Mouse (Mus musculus): ENCODE measurements around the gene Abcb8. TPM values are rescaled to one million over a fixed set of nuclear protein-coding genes. Genes with fewer than 3 reads are reported as not detected.
A peak's percentile ranks its signal among the peaks of the same experiment; 100 is the strongest.

Abcb8 gene
- total and polyA plus RNA-seq, 3 experiments = 76.9 to 124 TPM; not detected in 1

DNA sequence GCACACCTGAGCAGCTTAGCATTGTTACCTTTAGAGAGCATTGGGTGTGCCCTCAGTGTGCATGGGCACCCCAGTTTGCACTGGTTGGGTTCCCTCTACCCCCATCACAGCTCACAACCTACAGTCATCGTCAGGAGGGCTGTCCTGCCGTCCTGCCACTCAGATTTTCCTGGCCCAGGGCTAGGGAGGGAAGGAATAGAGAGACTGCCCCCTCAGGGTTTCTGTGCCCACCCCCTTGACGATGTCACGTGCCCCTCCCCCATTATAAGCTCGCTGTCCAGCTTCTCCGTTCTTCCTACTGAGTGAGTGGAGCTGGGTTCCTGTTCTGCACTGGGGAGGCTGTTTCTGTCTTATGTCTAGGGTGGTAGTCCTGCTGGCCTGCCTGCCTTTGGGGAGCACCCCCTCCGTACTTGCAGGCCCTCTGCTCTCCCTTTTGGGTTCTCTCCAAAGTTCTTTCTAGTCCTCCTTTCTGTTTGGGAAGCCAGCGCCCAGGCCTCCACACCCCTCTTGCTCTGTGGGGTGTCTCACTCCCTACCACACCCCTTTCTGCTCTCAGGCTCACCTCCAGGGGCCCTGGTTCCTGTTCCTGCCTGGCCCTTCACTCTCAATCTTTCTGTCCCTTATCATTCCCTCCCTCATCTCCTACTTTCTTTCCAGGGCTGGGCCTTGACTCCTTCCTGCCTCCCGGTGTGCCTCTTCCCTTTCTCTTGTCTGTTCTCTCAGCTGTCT is 33.3 kb downstream of the Abcb8 start:
- peaks cover 14% of the 10 kb centered on the region for H3K79me2 ChIP-seq (ENCODE audit: control insufficient read depth, insufficient read depth, low read length, poor library complexity)
- H3K9ac ChIP-seq (ENCODE audit: control insufficient read depth, low read depth, low read length, poor library complexity, severe bottlenecking) = peak overlapping the region; percentile 15
- peaks cover 2 to 17% of the 10 kb centered on the region in 2 experiments for H3K36me3 ChIP-seq (ENCODE audit: control insufficient read depth in 1 of 2, insufficient read depth in 2 of 2, low read length in 2 of 2)
- H3K9me3 ChIP-seq (replicated peaks; ENCODE audit: insufficient read depth, low read length) = no peaks in the 10 kb centered on the region
- H3K27ac ChIP-seq (ENCODE audit: control insufficient read depth, low read depth, low read length) = no peak overlapping the region
- TF ChIP-seq USF1 (IDR thresholded peaks at IDR 0.05; ENCODE audit: low read depth, low read length) (peak; percentile 84), MEF2A (IDR thresholded peaks at IDR 0.05; ENCODE audit: extremely low read depth, insufficient replicate concordance, low read depth, low read length, poor library complexity, severe bottlenecking) (no peak), KAT2A (conservative IDR thresholded peaks at IDR 0.05; ENCODE audit: low read depth, low read length) (no peak), HCFC1 (IDR thresholded peaks at IDR 0.05; ENCODE audit: low read depth, low read length) (0 out of 2 replicates have a peak, but pooled peaks have one; percentile 11), ZMIZ1 (IDR thresholded peaks at IDR 0.05; ENCODE audit: low read depth, low read length) (no peak), MAX (IDR thresholded peaks at IDR 0.05; ENCODE audit: low read length) (no peak), CHD2 (IDR thresholded peaks at IDR 0.05; ENCODE audit: low read length) (0 out of 2 replicates have a peak, but pooled peaks have one; percentile 13), RCOR1 (IDR thresholded peaks at IDR 0.05; ENCODE audit: low read depth, low read length) (peak; percentile 52), BHLHE40 (IDR thresholded peaks at IDR 0.05; ENCODE audit: borderline replicate concordance, low read depth, low read length) (peak; percentile 48; the same call in 1 of the 2 replicates), MAZ (IDR thresholded peaks at IDR 0.05; ENCODE audit: low read depth, low read length) (no peak; the same call in 1 of the 2 replicates), MXI1 (IDR thresholded peaks at IDR 0.05; ENCODE audit: low read depth, low read length) (peak; percentile 69)
- H3K27me3 ChIP-seq (ENCODE audit: control insufficient read depth in 1 of 2, insufficient read depth in 2 of 2, low read length in 2 of 2) = no peaks in the 10 kb centered on the region
- peak; percentile 72 for DNase-seq (ENCODE audit: low read depth, low spot score)
- peak overlapping the region; percentile 1 to 21; a peak in 1 of 4 replicates for H3K4me3 ChIP-seq (ENCODE audit: control insufficient read depth in 1 of 2, insufficient read depth in 1 of 2, low read depth in 2 of 2, low read length in 2 of 2)
- H3K4me1 ChIP-seq (ENCODE audit: control insufficient read depth in 1 of 2, insufficient read depth in 2 of 2, low read length in 2 of 2) = peaks cover 6 to 22% of the 10 kb centered on the region in 2 experiments

DNA sequence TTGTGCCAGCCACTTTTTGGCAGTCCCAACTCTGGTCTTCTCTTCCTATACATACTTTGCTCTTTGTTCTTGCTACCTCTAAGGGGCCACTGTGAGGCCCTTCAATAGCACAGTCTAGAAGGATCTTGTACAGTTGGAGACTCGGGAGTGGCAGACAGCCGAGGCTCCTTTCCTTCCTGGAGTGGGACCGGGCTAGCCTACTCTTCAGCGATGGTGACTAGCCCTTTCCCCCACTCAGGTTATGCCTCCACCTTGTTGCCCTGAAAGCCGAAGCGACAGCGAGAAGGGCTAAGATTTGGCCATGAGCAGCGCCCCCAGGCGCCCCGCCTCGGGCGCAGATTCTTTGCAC is 33.8 kb downstream of the Abcb8 start:
- no peak overlapping the region for H3K27ac ChIP-seq (ENCODE audit: control insufficient read depth, low read depth, low read length)
- DNase-seq (ENCODE audit: low read depth, low spot score) = no peak
- no peak overlapping the region for H3K4me3 ChIP-seq (ENCODE audit: control insufficient read depth in 1 of 2, insufficient read depth in 1 of 2, low read depth in 2 of 2, low read length in 2 of 2)
- no peak for TF ChIP-seq HCFC1 (IDR thresholded peaks at IDR 0.05; ENCODE audit: low read depth, low read length)
- TF ChIP-seq NRF1 (IDR thresholded peaks at IDR 0.05; ENCODE audit: insufficient read depth, low read depth, low read length, poor library complexity, severe bottlenecking) = no peak
- TF ChIP-seq TBP (IDR thresholded peaks at IDR 0.05; ENCODE audit: low read depth, low read length) = no peak
- no peak for TF ChIP-seq MYC (IDR thresholded peaks at IDR 0.05; ENCODE audit: low read depth, low read length)
- TF ChIP-seq ZC3H11A (IDR thresholded peaks at IDR 0.05; ENCODE audit: low read depth, low read length) = no peak
- TF ChIP-seq POLR2AphosphoS5 (IDR thresholded peaks at IDR 0.05; ENCODE audit: borderline replicate concordance, low read depth, low read length) = no peak
- no peak for TF ChIP-seq POLR2A (IDR thresholded peaks at IDR 0.05; ENCODE audit: control insufficient read depth in 1 of 2, insufficient read depth in 1 of 2, low read depth in 1 of 2, low read length in 2 of 2, poor library complexity in 1 of 2)
- TF ChIP-seq CHD2 (IDR thresholded peaks at IDR 0.05; ENCODE audit: low read length) = no peak
- no peak for TF ChIP-seq E2F4 (IDR thresholded peaks at IDR 0.05; ENCODE audit: borderline replicate concordance, low read depth, low read length)
- no peak for TF ChIP-seq GABPA (IDR thresholded peaks at IDR 0.05; ENCODE audit: low read depth, low read length)
- TF ChIP-seq RCOR1 (IDR thresholded peaks at IDR 0.05; ENCODE audit: low read depth, low read length) = no peak
- H3K4me1 ChIP-seq (ENCODE audit: control insufficient read depth in 1 of 2, insufficient read depth in 2 of 2, low read length in 2 of 2) = peaks cover 6 to 22% of the 10 kb centered on the region in 2 experiments
- no peaks in the 10 kb centered on the region for H3K27me3 ChIP-seq (ENCODE audit: control insufficient read depth in 1 of 2, insufficient read depth in 2 of 2, low read length in 2 of 2)
- peaks cover 2 to 17% of the 10 kb centered on the region in 2 experiments for H3K36me3 ChIP-seq (ENCODE audit: control insufficient read depth in 1 of 2, insufficient read depth in 2 of 2, low read length in 2 of 2)
- no peak overlapping the region for H3K9ac ChIP-seq (ENCODE audit: control insufficient read depth, low read depth, low read length, poor library complexity, severe bottlenecking)
- H3K79me2 ChIP-seq (ENCODE audit: control insufficient read depth, insufficient read depth, low read length, poor library complexity) = peaks cover 14% of the 10 kb centered on the region
- H3K9me3 ChIP-seq (replicated peaks; ENCODE audit: insufficient read depth, low read length) = no peaks in the 10 kb centered on the region
